Mouse (Mus musculus) neural tube, embryonic 15.5 days (tissue): ENCODE results near the gene Baz1b. TPM values are rescaled to one million over a fixed set of nuclear protein-coding genes. Genes with fewer than 3 reads are reported as not detected.
"Not testable (repeated sequence)": the region's sequence is repeated elsewhere in the genome, so short reads cannot be mapped to it uniquely, and the experiment has no call there.

Source experiments
- ATAC-seq: fragments of 200-750 bp; cut with Nextera tagmentation; 2 replicates; pipeline ENCODE4 v1.8.0; 2017; ENCODE audit warnings: mild to moderate bottlenecking, moderate TSS enrichment, moderate library complexity; ENCODE audit not compliant: low FRiP score
- H3K27ac ChIP-seq: fragments of 300-500 bp; sonication (generic); replicated peaks from 2 replicates; pipeline ENCODE4 v1.5.1; 2015; ENCODE audit warnings: mild to moderate bottlenecking, inconsistent platforms
- H3K27me3 ChIP-seq: fragments of 300-500 bp; sonication (generic); replicated peaks from 2 replicates; pipeline ENCODE4 v1.6.1; 2015; ENCODE audit warnings: inconsistent platforms
- H3K36me3 ChIP-seq: fragments of 300-500 bp; sonication (generic); 2 replicates; pipeline ENCODE4 v1.6.1; 2015; ENCODE audit warnings: inconsistent platforms
- H3K4me1 ChIP-seq: fragments of 300-500 bp; sonication (generic); 2 replicates; pipeline ENCODE4 v1.6.1; 2015; ENCODE audit warnings: inconsistent platforms
- H3K4me2 ChIP-seq: fragments of 300-500 bp; sonication (generic); 2 replicates; pipeline ENCODE4 v1.6.1; 2015; ENCODE audit warnings: inconsistent platforms, mild to moderate bottlenecking, moderate library complexity
- H3K4me3 ChIP-seq: fragments of 300-500 bp; sonication (generic); replicated peaks from 2 replicates; pipeline ENCODE4 v1.5.1; 2015; ENCODE audit warnings: mild to moderate bottlenecking, inconsistent platforms
- H3K9ac ChIP-seq: fragments of 300-500 bp; sonication (generic); replicated peaks from 2 replicates; pipeline ENCODE4 v1.6.1; 2015; ENCODE audit warnings: mild to moderate bottlenecking, inconsistent platforms
- H3K9me3 ChIP-seq: fragments of 300-500 bp; sonication (generic); replicated peaks from 2 replicates; pipeline ENCODE4 v1.6.1; 2016; ENCODE audit warnings: inconsistent platforms
- whole genome bisulfite sequencing: fragments of 180-500 bp; shearing (Covaris S2); methylation state at CpG from one replicate; pipeline ENCODE4 v1.1.7; 2015; ENCODE audit warnings: mixed read lengths; 5-methylcytosine and 5-hydroxymethylcytosine counted together
- polyA plus RNA-seq: library from polyadenylated mRNA; unstranded; fragments of >200 nt; fragmentation: Nextera tagmentation; extraction: Ambion mirVana; gene quantifications from 2 replicates; pipeline ENCODE4 v1.2.1, GENCODE M21; 2015

Baz1b gene
- polyA plus RNA-seq, 1 experiment from 2014 or later: 23.6 TPM

GRCm38 (mm10) chr5:135196367-135196766, 9.3 kb downstream of the Baz1b start:
- H3K27ac ChIP-seq: no peak overlapping the region
- H3K9ac ChIP-seq: no peak overlapping the region
- ATAC-seq: no peak
- H3K9me3 ChIP-seq: no peaks in the 10 kb centered on the region
- H3K27me3 ChIP-seq: no peaks in the 10 kb centered on the region
- H3K4me1 ChIP-seq: peaks cover 26% of the 10 kb centered on the region
- 85% methylated on average over 6 of the region's 6 CpGs for WGBS
- peaks cover 33% of the 10 kb centered on the region for H3K36me3 ChIP-seq
- no peak overlapping the region for H3K4me3 ChIP-seq
- no peak overlapping the region for H3K4me2 ChIP-seq

GRCm38 (mm10) chr5:135202763-135203162, 15.7 kb downstream of the Baz1b start:
- no peak for ATAC-seq
- no peaks in the 10 kb centered on the region for H3K27me3 ChIP-seq
- H3K4me3 ChIP-seq: no peak overlapping the region
- WGBS: 94% methylated on average over 3 of the region's 3 CpGs
- peaks cover 50% of the 10 kb centered on the region for H3K36me3 ChIP-seq
- no peak overlapping the region for H3K4me2 ChIP-seq
- H3K27ac ChIP-seq: no peak overlapping the region
- no peak overlapping the region for H3K9ac ChIP-seq
- H3K9me3 ChIP-seq: no peaks in the 10 kb centered on the region
- no peaks in the 10 kb centered on the region for H3K4me1 ChIP-seq

- H3K27me3 ChIP-seq: no peaks in the 10 kb centered on the region
- 97% methylated on average over 1 of the region's 1 CpGs for WGBS
- no peak for ATAC-seq
- no peak overlapping the region for H3K9ac ChIP-seq
- no peak overlapping the region for H3K4me2 ChIP-seq
- H3K4me1 ChIP-seq: no peaks in the 10 kb centered on the region
- no peaks in the 10 kb centered on the region for H3K9me3 ChIP-seq
- H3K27ac ChIP-seq: no peak overlapping the region
- H3K4me3 ChIP-seq: no peak overlapping the region
- H3K36me3 ChIP-seq: peaks cover 69% of the 10 kb centered on the region
Observed at GRCm38 (mm10) chr5:135208197-135208596, 21.1 kb downstream of the Baz1b start.

- no peak overlapping the region for H3K4me2 ChIP-seq
- H3K9ac ChIP-seq: no peak overlapping the region
- peaks cover 82% of the 10 kb centered on the region for H3K36me3 ChIP-seq
- 95% methylated on average over 6 of the region's 6 CpGs for WGBS
- no peaks in the 10 kb centered on the region for H3K27me3 ChIP-seq
- ATAC-seq: no peak
- no peak overlapping the region for H3K4me3 ChIP-seq
- H3K4me1 ChIP-seq: no peaks in the 10 kb centered on the region
- H3K9me3 ChIP-seq: no peaks in the 10 kb centered on the region
- H3K27ac ChIP-seq: no peak overlapping the region
Observed at GRCm38 (mm10) chr5:135216871-135217270, 29.8 kb downstream of the Baz1b start.

GRCm38 (mm10) chr5:135220941-135221340, 33.9 kb downstream of the Baz1b start:
- H3K4me2 ChIP-seq: no peak overlapping the region
- H3K9me3 ChIP-seq: no peaks in the 10 kb centered on the region
- H3K4me3 ChIP-seq: no peak overlapping the region
- no peak for ATAC-seq
- H3K9ac ChIP-seq: no peak overlapping the region
- H3K36me3 ChIP-seq: peaks cover 84% of the 10 kb centered on the region
- H3K27me3 ChIP-seq: no peaks in the 10 kb centered on the region
- no peak overlapping the region for H3K27ac ChIP-seq
- no peaks in the 10 kb centered on the region for H3K4me1 ChIP-seq

- 98% methylated on average over 7 of the region's 7 CpGs for WGBS
- Histone ChIP-seq H3K4me3 (no peak overlapping the region), H3K4me2 (no peak overlapping the region), H3K36me3 (peaks cover 82% of the 10 kb centered on the region), H3K9ac (no peak overlapping the region), H3K4me1 (no peaks in the 10 kb centered on the region), H3K9me3 (no peaks in the 10 kb centered on the region), H3K27me3 (no peaks in the 10 kb centered on the region), H3K27ac (no peak overlapping the region)
- no peak for ATAC-seq
Observed at GRCm38 (mm10) chr5:135222066-135222465, 35.0 kb downstream of the Baz1b start.

- WGBS: 97% methylated on average over 3 of the region's 3 CpGs
- Histone ChIP-seq H3K4me2 (no peak overlapping the region), H3K27ac (no peak overlapping the region), H3K4me1 (no peaks in the 10 kb centered on the region), H3K9me3 (no peaks in the 10 kb centered on the region), H3K9ac (no peak overlapping the region), H3K27me3 (no peaks in the 10 kb centered on the region), H3K4me3 (no peak overlapping the region), H3K36me3 (peaks cover 79% of the 10 kb centered on the region)
- ATAC-seq: no peak
Observed at GRCm38 (mm10) chr5:135224169-135224568, 37.1 kb downstream of the Baz1b start.

GRCm38 (mm10) chr5:135225879-135226278, 38.8 kb downstream of the Baz1b start:
- 95% methylated on average over 4 of the region's 4 CpGs for WGBS
- peaks cover 82% of the 10 kb centered on the region for H3K36me3 ChIP-seq

GRCm38 (mm10) chr5:135230186-135230585, 43.1 kb downstream of the Baz1b start:
- 87% methylated on average over 4 of the region's 4 CpGs for WGBS
- Histone ChIP-seq H3K27me3 (no peaks in the 10 kb centered on the region), H3K4me3 (no peak overlapping the region), H3K4me2 (no peak overlapping the region), H3K36me3 (peaks cover 83% of the 10 kb centered on the region), H3K4me1 (no peaks in the 10 kb centered on the region), H3K9ac (no peak overlapping the region), H3K27ac (no peak overlapping the region), H3K9me3 (no peaks in the 10 kb centered on the region)
- no peak for ATAC-seq

More at GRCm38 (mm10) chr5:135225879-135226278, 38.8 kb downstream of the Baz1b start:
- H3K4me3 ChIP-seq, H3K4me2 ChIP-seq, ATAC-seq, H3K27ac ChIP-seq, H3K9ac ChIP-seq, H3K9me3 ChIP-seq, H3K4me1 ChIP-seq, H3K27me3 ChIP-seq: not testable (repeated sequence)

GRCm38 (mm10) chr5:135233166-135233920, 46.3 kb downstream of the Baz1b start:
- Histone ChIP-seq H3K4me1 (no peaks in the 10 kb centered on the region), H3K27ac (no peak overlapping the region), H3K27me3 (no peaks in the 10 kb centered on the region), H3K9me3 (no peaks in the 10 kb centered on the region), H3K36me3 (peaks cover 86% of the 10 kb centered on the region), H3K9ac (no peak overlapping the region), H3K4me3 (no peak overlapping the region), H3K4me2 (no peak overlapping the region)
- 92% methylated on average over 8 of the region's 8 CpGs for WGBS
- no peak for ATAC-seq

- 33% methylated on average over 2 of the region's 2 CpGs for WGBS
Observed at GRCm38 (mm10) chr5:135236571-135236970, 49.5 kb downstream of the Baz1b start.

GRCm38 (mm10) chr5:135238832-135239231, 51.8 kb downstream of the Baz1b start:
- H3K27me3 ChIP-seq: no peaks in the 10 kb centered on the region
- H3K9ac ChIP-seq: no peak overlapping the region
- H3K4me3 ChIP-seq: no peak overlapping the region
- no peak overlapping the region for H3K4me2 ChIP-seq
- no peaks in the 10 kb centered on the region for H3K9me3 ChIP-seq
- no peak for ATAC-seq
- no peak overlapping the region for H3K27ac ChIP-seq
- H3K4me1 ChIP-seq: no peaks in the 10 kb centered on the region
- H3K36me3 ChIP-seq: peaks cover 89% of the 10 kb centered on the region
- WGBS: 84% methylated on average over 2 of the region's 2 CpGs

More at GRCm38 (mm10) chr5:135236571-135236970, 49.5 kb downstream of the Baz1b start:
- H3K27ac ChIP-seq: no peak overlapping the region
- H3K27me3 ChIP-seq: no peaks in the 10 kb centered on the region
- no peaks in the 10 kb centered on the region for H3K4me1 ChIP-seq
- ATAC-seq: no peak
- no peak overlapping the region for H3K4me2 ChIP-seq
- H3K36me3 ChIP-seq: peaks cover 89% of the 10 kb centered on the region
- no peak overlapping the region for H3K9ac ChIP-seq
- H3K9me3 ChIP-seq: no peaks in the 10 kb centered on the region
- no peak overlapping the region for H3K4me3 ChIP-seq
